Mouse (Mus musculus) adrenal gland, postnatal 4 days (tissue): ENCODE results near the gene Mmp19. TPM values are rescaled to one million over a fixed set of nuclear protein-coding genes. Genes with fewer than 3 reads are reported as not detected.
"Not testable (repeated sequence)": the region's sequence is repeated elsewhere in the genome, so short reads cannot be mapped to it uniquely, and the experiment has no call there.

Experiments
- DNase-seq, 2 experiments: peaks; one replicate each; pipeline ENCODE4 v3.0.0; 2021 to 2022; ENCODE audit warnings: low spot score in 2 of 2, mixed read lengths in 2 of 2
- total RNA-seq, 2 experiments: library from RNA; stranded (reverse); gene quantifications; 2 replicates each; pipeline ENCODE4 v1.2.3; 2021

Gene Mmp19
- total RNA-seq, 2 experiments from 2014 or later: 23.8 to 29.2 TPM

GRCm38 (mm10) chr10:128795581-128795980 is 4.9 kb downstream of the Mmp19 start:
- no peak for DNase-seq

GRCm38 (mm10) chr10:128798676-128799075 is 8.0 kb downstream of the Mmp19 start:
- DNase-seq: no peak

GRCm38 (mm10) chr10:128801981-128802495 is 11.3 kb downstream of the Mmp19 start:
- no peak for DNase-seq

GRCm38 (mm10) chr10:128802956-128803355 is 12.2 kb downstream of the Mmp19 start:
- no peak for DNase-seq

GRCm38 (mm10) chr10:128803361-128803760 is 12.7 kb downstream of the Mmp19 start:
- no peak for DNase-seq

GRCm38 (mm10) chr10:128803771-128804270 is 13.1 kb downstream of the Mmp19 start, which contains the start of gene Dnajc14:
Gene Dnajc14, plus strand, starts transcription at chr10:128804062.
- DNase-seq: peak in 1 of 2 experiments; percentile 30

GRCm38 (mm10) chr10:128804271-128805091 is 13.8 kb downstream of the Mmp19 start, which contains the start of gene Tmem198b:
Gene Tmem198b, minus strand, starts transcription at chr10:128804370.
- peak in 1 of 2 experiments; percentile 37 for DNase-seq

- DNase-seq: peak; percentile 82 to 94
Observed at GRCm38 (mm10) chr10:128805092-128806000, 14.6 kb downstream of the Mmp19 start.

- no peak for DNase-seq
Observed at GRCm38 (mm10) chr10:128806086-128806485, 15.4 kb downstream of the Mmp19 start.

GRCm38 (mm10) chr10:128807018-128807417 is 16.3 kb downstream of the Mmp19 start:
- no peak for DNase-seq

- DNase-seq: no peak
Observed at GRCm38 (mm10) chr10:128817033-128817432, 26.3 kb downstream of the Mmp19 start, which contains the start of gene Sarnp. Gene Sarnp, plus strand, starts transcription at chr10:128817333.

GRCm38 (mm10) chr10:128820217-128820616 is 29.5 kb downstream of the Mmp19 start:
- DNase-seq: no peak

- peak; percentile 96 to 98 for DNase-seq
Observed at GRCm38 (mm10) chr10:128821358-128822056, 30.8 kb downstream of the Mmp19 start, which contains the start of gene Ormdl2. Gene Ormdl2, minus strand, starts transcription at chr10:128821645.

GRCm38 (mm10) chr10:128822135-128822534 is 31.4 kb downstream of the Mmp19 start:
- DNase-seq: no peak

GRCm38 (mm10) chr10:128823087-128823486 is 32.4 kb downstream of the Mmp19 start:
- DNase-seq: not testable (repeated sequence)

- DNase-seq: no peak
Observed at GRCm38 (mm10) chr10:128823821-128824220, 33.1 kb downstream of the Mmp19 start.

GRCm38 (mm10) chr10:128837400-128837799 is 46.7 kb downstream of the Mmp19 start:
- DNase-seq: no peak

GRCm38 (mm10) chr10:128839434-128839833 is 48.7 kb downstream of the Mmp19 start:
- DNase-seq: no peak

- DNase-seq: no peak
Observed at GRCm38 (mm10) chr10:128840612-128841011, 49.9 kb downstream of the Mmp19 start.

GRCm38 (mm10) chr10:128843260-128843659 is 52.5 kb downstream of the Mmp19 start:
- no peak for DNase-seq
